Mouse (Mus musculus): Measurements from ENCODE around the gene Dnaaf2. TPM values are rescaled to one million over a fixed set of nuclear protein-coding genes. Genes with fewer than 3 reads are reported as not detected.

Gene Dnaaf2
- total RNA-seq (2014; rRNA removed) = 0.74 and 1.0 TPM in 2 replicates
- polyA plus RNA-seq (2012; rRNA removed) = 0.64 and 1.1 TPM in 2 replicates

DNA sequence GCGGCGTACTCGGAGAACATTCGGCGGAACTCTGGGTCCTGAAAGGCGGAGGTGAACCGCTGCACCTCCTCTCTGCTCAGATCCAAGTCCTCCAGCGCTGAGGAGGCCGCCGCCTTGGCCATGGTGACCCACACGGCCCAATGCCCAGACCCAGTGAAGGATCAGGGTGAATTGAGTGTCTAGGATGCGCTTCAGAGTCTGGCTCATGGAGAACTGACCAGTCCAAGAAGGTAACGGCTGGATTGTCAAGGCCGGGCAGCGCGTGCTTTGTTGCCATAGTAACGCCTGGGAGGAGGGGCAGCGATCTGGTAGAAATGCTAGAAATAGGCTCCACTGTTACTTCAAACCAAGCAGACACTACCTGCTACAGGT is at the start of gene Dnaaf2:
Gene Dnaaf2, minus strand, starts transcription at position 266 of the 372 bp plus-strand sequence.
- TF ChIP-seq CTCF (IDR thresholded peaks at IDR 0.05; ENCODE audit: low read depth, low read length) (no peak), POLR2A (IDR thresholded peaks at IDR 0.05; ENCODE audit: extremely low read depth, insufficient read depth, low read length) (no peak)
- under 1% methylated on average over 18 of the region's 18 CpGs for WGBS
- peak within 1 kb of the TSS; percentile 84 for H3K27ac ChIP-seq (replicated peaks; ENCODE audit: insufficient read depth, low read depth, low read length)
- peaks cover 4% of the 10 kb centered on the region; the same call in 1 of the 2 replicates for H3K79me2 ChIP-seq (ENCODE audit: control insufficient read depth, insufficient read depth, low read length)
- peaks cover 5% of the 10 kb centered on the region; the same call in 1 of the 2 replicates for H3K4me1 ChIP-seq (ENCODE audit: control insufficient read depth, insufficient read depth, low read length)
- peaks cover 7% of the 10 kb centered on the region for H3K36me3 ChIP-seq (ENCODE audit: control insufficient read depth, insufficient read depth, low read length)
- peak; percentile 56 for DNase-seq (ENCODE audit: extremely low read depth, low read depth, low spot score)
- peak within 1 kb of the TSS; percentile 98 for H3K9ac ChIP-seq (ENCODE audit: low read depth, low read length)
- no peaks in the 10 kb centered on the region for H3K27me3 ChIP-seq (ENCODE audit: control insufficient read depth, insufficient read depth, low read length)
- H3K4me3 ChIP-seq (ENCODE audit: insufficient read depth, low read depth, low read length) = peak within 1 kb of the TSS; percentile 93

DNA sequence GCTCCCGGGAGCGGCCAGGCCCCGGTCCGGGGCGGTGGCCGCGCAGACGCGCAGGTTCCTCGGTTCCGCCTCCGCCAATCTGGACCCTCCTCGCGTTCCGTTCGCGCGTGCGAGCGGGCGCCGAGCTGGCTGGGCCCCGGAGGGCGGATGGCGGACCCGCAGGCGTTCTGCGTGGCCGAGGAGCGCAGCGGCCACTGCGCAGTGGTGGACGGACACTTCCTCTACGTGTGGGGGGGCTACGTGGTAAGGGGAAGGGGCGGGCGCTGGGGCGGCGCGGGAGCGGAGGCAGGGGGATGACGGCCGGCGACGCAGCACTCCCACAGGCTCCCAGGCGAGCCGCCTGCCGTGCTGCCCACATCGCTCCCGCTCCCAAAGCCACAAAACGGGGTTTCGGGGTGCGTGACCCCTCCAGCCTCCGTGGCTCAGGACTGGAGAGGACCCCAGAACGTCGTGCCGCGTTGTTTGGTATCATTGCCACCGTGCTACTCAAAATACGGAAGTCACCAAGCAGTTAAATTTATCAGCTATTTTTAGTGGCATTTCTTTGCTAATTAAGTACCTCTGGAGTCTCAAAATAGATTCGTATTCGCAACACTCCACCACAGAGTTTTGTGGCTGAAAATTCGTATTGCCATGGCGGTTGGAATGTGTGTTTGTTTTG is 43.7 kb upstream of the Dnaaf2 start:
- 1% methylated on average over 64 of the region's 64 CpGs for WGBS
- no peaks in the 10 kb centered on the region for H3K27me3 ChIP-seq (ENCODE audit: control insufficient read depth, insufficient read depth, low read length)
- H3K4me1 ChIP-seq (ENCODE audit: control insufficient read depth, insufficient read depth, low read length) = no peaks in the 10 kb centered on the region
- TF ChIP-seq POLR2A (IDR thresholded peaks at IDR 0.05; ENCODE audit: extremely low read depth, insufficient read depth, low read length) (peak; percentile 68; the same call in 1 of the 2 replicates), CTCF (IDR thresholded peaks at IDR 0.05; ENCODE audit: low read depth, low read length) (no peak)
- H3K4me3 ChIP-seq (ENCODE audit: insufficient read depth, low read depth, low read length) = peak overlapping the region; percentile 60
- H3K27ac ChIP-seq (replicated peaks; ENCODE audit: insufficient read depth, low read depth, low read length) = no peak overlapping the region
- H3K79me2 ChIP-seq (ENCODE audit: control insufficient read depth, insufficient read depth, low read length) = no peaks in the 10 kb centered on the region
- H3K9ac ChIP-seq (ENCODE audit: low read depth, low read length) = peak overlapping the region; percentile 62
- DNase-seq (ENCODE audit: extremely low read depth, low read depth, low spot score) = no peak
- H3K36me3 ChIP-seq (ENCODE audit: control insufficient read depth, insufficient read depth, low read length) = no peaks in the 10 kb centered on the region

DNA sequence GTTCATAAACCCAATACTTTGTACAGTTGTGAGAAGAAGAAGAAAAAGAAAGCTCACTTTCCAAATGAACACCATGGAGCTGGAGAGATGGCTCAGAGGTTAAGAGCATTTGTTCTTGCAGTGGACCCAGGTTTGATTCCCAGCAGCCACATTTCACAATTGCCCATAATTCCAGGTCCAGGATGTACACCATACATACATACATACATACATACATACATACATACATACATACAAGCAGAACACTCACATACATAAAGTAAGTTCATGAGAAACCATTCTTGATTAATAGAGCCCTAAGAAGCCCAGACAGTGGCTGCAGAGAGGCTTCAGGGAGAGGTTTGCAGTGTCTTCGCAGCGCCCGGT is 43.2 kb upstream of the Dnaaf2 start:
- Histone ChIP-seq H3K79me2 (ENCODE audit: control insufficient read depth, insufficient read depth, low read length) (no peaks in the 10 kb centered on the region), H3K4me3 (ENCODE audit: insufficient read depth, low read depth, low read length) (peak overlapping the region; percentile 60), H3K4me1 (ENCODE audit: control insufficient read depth, insufficient read depth, low read length) (no peaks in the 10 kb centered on the region), H3K27ac (replicated peaks; ENCODE audit: insufficient read depth, low read depth, low read length) (no peak overlapping the region), H3K27me3 (ENCODE audit: control insufficient read depth, insufficient read depth, low read length) (no peaks in the 10 kb centered on the region), H3K9ac (ENCODE audit: low read depth, low read length) (peak overlapping the region; percentile 62), H3K36me3 (ENCODE audit: control insufficient read depth, insufficient read depth, low read length) (no peaks in the 10 kb centered on the region)
- WGBS = 0% methylated on average over 3 of the region's 3 CpGs
- no peak for DNase-seq (ENCODE audit: extremely low read depth, low read depth, low spot score)
- TF ChIP-seq POLR2A (IDR thresholded peaks at IDR 0.05; ENCODE audit: extremely low read depth, insufficient read depth, low read length) (no peak), CTCF (IDR thresholded peaks at IDR 0.05; ENCODE audit: low read depth, low read length) (no peak)

DNA sequence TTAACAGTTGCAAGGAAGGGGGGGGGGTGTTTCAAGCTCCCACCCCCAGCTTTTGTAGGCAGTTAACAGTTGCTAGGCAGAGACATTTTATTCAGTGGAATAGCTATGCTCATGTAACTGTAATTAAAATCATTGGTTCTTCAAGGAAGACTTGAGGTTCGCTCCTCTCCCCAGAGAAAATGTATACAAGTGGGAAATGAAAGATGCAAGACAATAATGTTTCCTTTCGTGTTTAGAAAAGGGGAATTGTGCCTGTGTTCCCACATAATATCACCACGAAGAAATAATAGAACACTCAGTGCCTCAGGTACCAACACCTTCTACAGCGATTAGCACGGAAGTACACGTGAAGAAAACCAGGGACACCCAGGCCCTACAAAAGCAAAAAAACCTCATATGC is 42.6 kb upstream of the Dnaaf2 start, which contains the start of gene Klhdc1:
Gene Klhdc1, plus strand, starts transcription at position 301 of the 400 bp plus-strand sequence.
- TF ChIP-seq POLR2A (IDR thresholded peaks at IDR 0.05; ENCODE audit: extremely low read depth, insufficient read depth, low read length) = no peak
- TF ChIP-seq CTCF (IDR thresholded peaks at IDR 0.05; ENCODE audit: low read depth, low read length) = no peak
- Histone ChIP-seq H3K4me1 (ENCODE audit: control insufficient read depth, insufficient read depth, low read length) (no peaks in the 10 kb centered on the region), H3K9ac (ENCODE audit: low read depth, low read length) (peak within 1 kb of the TSS; percentile 62), H3K27ac (replicated peaks; ENCODE audit: insufficient read depth, low read depth, low read length) (no peak within 1 kb of the TSS), H3K36me3 (ENCODE audit: control insufficient read depth, insufficient read depth, low read length) (no peaks in the 10 kb centered on the region), H3K27me3 (ENCODE audit: control insufficient read depth, insufficient read depth, low read length) (no peaks in the 10 kb centered on the region), H3K79me2 (ENCODE audit: control insufficient read depth, insufficient read depth, low read length) (no peaks in the 10 kb centered on the region), H3K4me3 (ENCODE audit: insufficient read depth, low read depth, low read length) (peak within 1 kb of the TSS; percentile 60)
- DNase-seq (ENCODE audit: extremely low read depth, low read depth, low spot score) = no peak
- WGBS = 79% methylated on average over 6 of the region's 6 CpGs

DNA sequence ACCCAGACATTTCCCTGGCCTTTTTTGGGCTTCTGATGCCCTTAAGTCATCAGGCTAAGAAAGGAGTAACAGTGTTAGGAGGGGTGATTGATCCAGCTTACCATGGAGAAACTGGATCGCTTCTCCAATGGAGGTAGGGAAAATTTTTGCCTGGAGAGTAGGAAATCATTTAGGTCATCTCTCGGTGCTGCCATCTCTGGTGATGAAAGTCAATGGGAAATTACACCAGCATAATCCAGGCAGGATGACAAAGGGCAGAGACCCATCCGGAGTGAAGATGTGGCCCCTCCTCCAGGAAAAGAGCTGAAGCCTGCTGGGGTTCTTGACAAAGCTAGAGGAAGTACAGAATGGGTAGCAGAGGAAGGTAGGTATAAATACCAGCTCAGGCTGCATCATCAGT is 40.1 kb upstream of the Dnaaf2 start:
- Histone ChIP-seq H3K4me3 (ENCODE audit: insufficient read depth, low read depth, low read length) (no peak overlapping the region), H3K36me3 (ENCODE audit: control insufficient read depth, insufficient read depth, low read length) (no peaks in the 10 kb centered on the region), H3K4me1 (ENCODE audit: control insufficient read depth, insufficient read depth, low read length) (no peaks in the 10 kb centered on the region), H3K9ac (ENCODE audit: low read depth, low read length) (no peak overlapping the region), H3K79me2 (ENCODE audit: control insufficient read depth, insufficient read depth, low read length) (no peaks in the 10 kb centered on the region), H3K27me3 (ENCODE audit: control insufficient read depth, insufficient read depth, low read length) (no peaks in the 10 kb centered on the region), H3K27ac (replicated peaks; ENCODE audit: insufficient read depth, low read depth, low read length) (no peak overlapping the region)
- WGBS = 36% methylated on average over 3 of the region's 3 CpGs
- no peak for DNase-seq (ENCODE audit: extremely low read depth, low read depth, low spot score)
- TF ChIP-seq POLR2A (IDR thresholded peaks at IDR 0.05; ENCODE audit: extremely low read depth, insufficient read depth, low read length) (no peak), CTCF (IDR thresholded peaks at IDR 0.05; ENCODE audit: low read depth, low read length) (no peak)

DNA sequence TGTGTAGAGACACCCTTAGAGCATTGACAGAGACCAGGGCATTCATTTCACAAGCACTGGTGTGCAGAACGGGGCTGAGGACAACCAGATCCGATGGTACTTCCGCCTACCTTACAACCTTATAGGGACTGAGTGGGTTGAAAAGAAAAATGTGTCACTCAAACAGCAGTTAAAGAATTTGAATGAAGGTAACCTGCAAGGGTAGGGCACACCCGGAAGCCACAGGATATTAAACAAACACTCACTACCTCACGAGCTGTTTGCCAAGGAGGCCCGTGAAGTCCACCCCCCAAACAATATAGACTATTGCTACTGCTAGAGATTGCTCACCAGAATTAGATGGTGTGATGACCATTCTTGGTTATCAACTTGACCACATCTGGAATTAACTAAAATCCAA is 37.6 kb upstream of the Dnaaf2 start:
- no peak overlapping the region for H3K4me3 ChIP-seq (ENCODE audit: insufficient read depth, low read depth, low read length)
- no peaks in the 10 kb centered on the region for H3K79me2 ChIP-seq (ENCODE audit: control insufficient read depth, insufficient read depth, low read length)
- no peak overlapping the region for H3K9ac ChIP-seq (ENCODE audit: low read depth, low read length)
- no peak for TF ChIP-seq CTCF (IDR thresholded peaks at IDR 0.05; ENCODE audit: low read depth, low read length)
- no peak for TF ChIP-seq POLR2A (IDR thresholded peaks at IDR 0.05; ENCODE audit: extremely low read depth, insufficient read depth, low read length)
- no peaks in the 10 kb centered on the region for H3K36me3 ChIP-seq (ENCODE audit: control insufficient read depth, insufficient read depth, low read length)
- H3K4me1 ChIP-seq (ENCODE audit: control insufficient read depth, insufficient read depth, low read length) = no peaks in the 10 kb centered on the region
- no peaks in the 10 kb centered on the region for H3K27me3 ChIP-seq (ENCODE audit: control insufficient read depth, insufficient read depth, low read length)
- H3K27ac ChIP-seq (replicated peaks; ENCODE audit: insufficient read depth, low read depth, low read length) = no peak overlapping the region
- DNase-seq (ENCODE audit: extremely low read depth, low read depth, low spot score) = no peak
- WGBS = 71% methylated on average over 6 of the region's 6 CpGs

Measured in liver, adult 2 months (tissue).